Mouse (Mus musculus): ENCODE data around the gene Kif2c.
"Not testable (repeated sequence)": the region's sequence is repeated elsewhere in the genome, so short reads cannot be mapped to it uniquely, and the experiment has no call there.

The Kif2c gene

DNA sequence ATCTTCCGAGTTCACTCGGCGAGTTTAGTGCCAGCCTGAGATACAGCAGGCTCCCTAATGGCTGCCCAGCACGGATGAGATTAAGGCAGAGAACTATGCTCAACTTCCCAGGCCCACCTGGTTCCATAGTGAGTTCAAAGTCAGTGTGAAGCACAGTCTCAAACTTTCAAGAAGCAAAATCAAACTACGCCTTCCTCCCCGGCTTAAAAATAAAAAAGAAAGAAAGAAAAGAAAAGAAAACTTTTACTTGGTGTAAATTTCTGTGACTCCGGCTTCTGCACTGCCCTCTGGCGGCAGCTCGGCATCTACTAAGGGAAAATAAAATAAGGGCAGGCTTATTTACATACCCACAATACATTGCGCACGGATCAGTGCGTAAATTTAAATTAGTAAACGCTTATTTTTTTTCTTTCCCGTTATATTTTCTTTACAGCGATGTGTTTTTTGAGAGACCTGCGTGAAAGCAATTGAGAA is 7.0 kb upstream of the Kif2c start:
- DNase-seq (ENCODE audit: low spot score in 2 of 2): peak; percentile 78 to 83

DNA sequence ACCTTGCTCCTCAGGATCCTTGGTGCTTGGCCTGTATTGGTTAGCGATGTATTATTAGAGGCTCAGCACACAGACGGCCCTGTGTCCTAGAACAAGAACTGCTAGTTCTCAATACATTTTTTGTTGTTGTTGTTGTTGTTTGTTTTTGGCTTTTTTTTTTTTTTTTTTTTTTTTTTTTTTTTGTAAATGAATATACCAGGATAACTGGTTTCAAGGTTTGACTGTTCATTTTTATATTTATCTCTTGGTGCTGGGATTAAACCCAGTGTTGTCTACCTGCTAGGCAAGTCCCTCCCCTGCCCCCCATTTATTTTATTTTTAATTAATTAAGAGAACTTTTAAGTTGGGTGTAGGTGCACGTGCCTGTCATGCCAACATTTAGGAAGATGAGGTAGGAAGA is 6.5 kb upstream of the Kif2c start:
- no peak for DNase-seq (ENCODE audit: low spot score in 2 of 2)

GRCm38 (mm10) chr4:117182759-117183096 is 289 bp upstream of the Kif2c start:
- DNase-seq (ENCODE audit: low spot score in 2 of 2): not testable (repeated sequence)

DNA sequence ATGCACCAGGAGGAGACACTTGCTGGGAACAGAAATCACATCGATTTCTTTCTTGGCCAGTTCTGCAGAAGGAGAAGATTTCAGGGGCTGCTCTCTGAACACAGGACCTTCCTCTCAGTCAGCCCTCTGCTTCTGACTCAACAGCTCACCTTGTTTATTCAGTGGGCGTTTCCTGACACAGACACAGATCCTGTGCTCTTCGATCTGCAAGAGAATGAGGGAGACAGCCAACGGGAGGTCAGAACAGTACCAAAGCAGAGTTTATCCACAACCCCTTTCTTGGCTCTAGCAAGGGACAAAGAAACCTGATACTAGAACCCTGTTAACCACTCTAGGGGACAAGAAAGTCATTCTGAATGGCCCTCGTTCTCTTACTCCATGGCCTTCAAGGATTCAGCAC is 12.5 kb downstream of the Kif2c start:
- DNase-seq (ENCODE audit: low spot score in 2 of 2): no peak

DNA sequence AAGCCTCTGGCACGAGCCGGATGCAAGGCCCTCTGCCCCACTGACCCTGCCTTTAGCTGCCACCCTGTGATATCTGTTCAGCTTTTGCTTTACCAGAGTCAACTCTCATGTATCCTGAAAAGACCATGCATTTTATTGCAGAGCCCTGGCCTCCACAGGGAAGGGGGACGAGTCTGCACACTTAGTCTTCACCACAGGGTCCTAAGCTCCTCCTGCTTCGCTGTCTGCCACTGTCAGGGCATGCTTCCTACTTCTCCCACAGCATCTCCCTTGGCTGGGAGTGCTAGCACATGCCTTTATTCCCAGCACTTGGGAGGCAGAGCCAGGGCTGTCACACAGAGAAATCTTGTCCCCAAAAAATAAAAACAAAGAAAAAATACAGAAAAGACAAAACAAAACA is 21.3 kb downstream of the Kif2c start:
- no peak for DNase-seq (ENCODE audit: low spot score in 2 of 2)

DNA sequence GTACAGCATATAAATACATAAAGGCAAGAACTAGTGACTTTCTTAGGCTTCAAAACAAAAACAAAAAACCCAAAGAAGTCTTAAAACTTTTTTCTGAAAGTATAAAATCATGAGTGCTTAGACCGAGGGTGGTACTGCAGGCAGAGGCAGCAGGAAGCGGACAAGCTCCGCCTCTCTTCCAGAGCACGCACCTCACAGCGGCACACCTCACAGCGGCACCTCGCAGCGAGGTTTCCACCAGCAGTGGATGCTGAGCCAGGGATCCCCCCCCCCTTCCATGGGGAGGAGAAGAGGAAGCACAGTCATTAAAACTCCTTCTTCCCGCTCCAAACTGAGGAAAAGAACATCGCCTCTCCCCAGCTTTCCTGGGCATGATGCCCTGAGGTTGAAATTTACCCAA is 22.8 kb downstream of the Kif2c start:
- DNase-seq (ENCODE audit: low spot score in 2 of 2): no peak

GRCm38 (mm10) chr4:117156372-117156771 is 26.1 kb downstream of the Kif2c start:
- DNase-seq (ENCODE audit: low spot score in 2 of 2): no peak

DNA sequence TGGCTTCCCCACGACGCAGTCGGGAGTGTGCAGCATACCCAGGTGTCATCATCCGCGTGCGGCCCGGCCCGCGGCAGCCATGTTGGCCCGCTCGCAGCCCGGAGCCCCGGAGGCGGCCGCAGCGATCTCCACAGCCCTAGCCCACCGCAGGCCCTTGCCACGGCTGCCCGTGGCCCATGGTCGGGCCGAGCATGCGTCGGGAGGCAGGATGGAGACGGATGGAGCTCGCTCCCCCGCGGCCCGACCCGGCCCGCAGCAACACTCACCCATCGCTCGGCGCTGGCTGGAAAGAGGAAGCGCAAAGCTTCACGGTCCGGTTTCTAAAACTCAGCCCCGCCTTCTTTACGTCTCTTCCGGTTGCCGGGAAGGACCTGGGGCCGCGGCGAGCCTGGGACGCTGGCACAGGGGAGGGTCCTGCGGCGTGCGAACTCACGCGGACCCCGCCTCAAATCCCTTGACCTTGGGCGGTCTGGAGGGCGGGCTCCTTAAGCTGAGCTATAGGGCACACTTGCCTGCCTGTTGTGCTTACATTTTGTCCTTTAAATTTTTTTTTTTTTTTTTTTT is 26.6 kb downstream of the Kif2c start, which contains the start of gene Rps8:
TSS of gene Rps8 (minus strand) at position 452 of the 564 bp plus-strand sequence.
- DNase-seq (ENCODE audit: low spot score in 2 of 2): peak; percentile 83 to 85

DNA sequence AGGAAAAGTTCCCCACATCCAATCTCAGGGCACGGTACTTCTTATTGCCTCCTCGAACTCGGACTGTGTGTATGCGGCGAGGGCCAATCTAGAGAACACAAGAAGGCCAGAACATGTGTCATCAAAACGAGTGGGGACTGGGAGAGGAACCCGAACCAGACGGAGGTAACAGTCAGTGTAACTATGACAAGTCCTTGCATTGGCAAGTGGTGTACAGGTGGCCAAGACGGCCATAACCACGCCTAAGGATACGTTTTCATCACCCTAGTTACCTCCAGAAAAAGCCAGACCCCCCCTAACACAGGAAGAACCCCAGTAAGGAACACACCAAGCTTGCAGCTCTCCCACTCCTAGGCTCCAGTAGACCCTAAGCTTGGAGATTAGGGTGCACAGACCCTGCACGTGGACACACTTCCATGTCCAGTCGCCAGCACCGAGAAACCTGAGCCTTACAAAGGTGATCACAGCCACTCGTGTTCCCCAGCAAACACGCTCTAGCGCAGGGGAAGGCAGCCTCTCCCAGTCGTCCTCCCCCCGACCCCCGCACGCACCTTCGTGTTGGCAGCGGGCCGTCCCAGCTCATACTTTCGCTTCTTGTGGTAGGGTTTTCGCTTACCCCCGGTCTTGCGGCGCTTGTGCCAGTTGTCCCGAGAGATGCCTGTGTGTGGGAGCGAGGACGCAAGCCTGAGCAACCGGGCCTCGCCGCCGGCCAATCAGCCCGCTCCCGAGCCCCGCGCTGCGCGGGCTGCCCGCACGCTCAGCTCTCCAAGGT is 27.2 kb downstream of the Kif2c start:
- no peak for DNase-seq (ENCODE audit: low spot score in 2 of 2)

- DNase-seq (ENCODE audit: low spot score in 2 of 2): no peak
Observed at GRCm38 (mm10) chr4:117152714-117153113, 29.7 kb downstream of the Kif2c start.

- DNase-seq (ENCODE audit: low spot score in 2 of 2): no peak
Observed at GRCm38 (mm10) chr4:117151416-117151815, 31.0 kb downstream of the Kif2c start.

GRCm38 (mm10) chr4:117150212-117150733 is 32.2 kb downstream of the Kif2c start:
- DNase-seq (ENCODE audit: low spot score in 2 of 2): no peak

DNA sequence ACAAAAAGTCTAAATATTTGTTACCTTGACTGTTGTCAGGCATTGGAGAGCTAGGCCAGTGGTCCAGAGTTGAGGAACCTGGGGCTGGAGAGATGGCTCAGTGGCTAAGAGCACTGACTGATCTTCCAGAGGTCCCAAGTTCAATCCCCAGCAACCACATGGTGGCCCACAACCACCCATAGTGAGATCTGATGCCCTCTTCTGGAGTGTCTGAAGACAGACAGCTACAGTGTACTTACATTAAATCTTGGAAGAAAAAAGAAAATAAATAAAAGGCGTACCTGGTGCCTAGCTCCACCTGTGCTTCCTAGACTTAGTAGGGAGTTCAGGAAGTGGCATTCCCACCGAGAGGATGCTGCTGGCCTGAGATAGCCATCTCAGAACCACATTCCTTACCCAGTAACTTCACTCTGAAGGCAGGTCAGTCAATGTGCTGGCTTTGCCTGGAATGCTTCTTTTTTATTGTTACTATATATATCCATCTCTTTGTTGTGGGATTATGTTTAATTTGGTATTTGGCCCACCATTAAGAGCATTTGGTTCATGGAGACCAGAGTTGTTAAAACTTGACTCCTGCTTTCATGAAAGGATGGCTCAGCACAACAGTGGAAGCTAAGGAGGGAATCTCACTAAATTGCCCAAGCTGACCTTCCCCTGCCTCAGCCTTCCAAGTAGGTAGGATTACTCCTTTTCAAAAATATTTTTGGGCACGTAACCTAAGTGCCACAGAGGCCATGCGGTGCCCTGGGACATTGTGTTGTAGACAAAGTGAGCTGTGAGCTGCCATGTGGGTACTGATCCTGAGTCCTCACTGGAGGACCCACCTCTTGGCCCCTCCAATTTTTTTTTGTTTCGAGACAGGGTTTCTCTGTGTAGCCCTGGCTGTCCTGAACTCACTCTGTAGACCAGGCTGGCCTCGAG is 32.9 kb downstream of the Kif2c start:
- no peak for DNase-seq (ENCODE audit: low spot score in 2 of 2)

- no peak for DNase-seq (ENCODE audit: low spot score in 2 of 2)
Observed at GRCm38 (mm10) chr4:117148815-117149214, 33.6 kb downstream of the Kif2c start.

DNA sequence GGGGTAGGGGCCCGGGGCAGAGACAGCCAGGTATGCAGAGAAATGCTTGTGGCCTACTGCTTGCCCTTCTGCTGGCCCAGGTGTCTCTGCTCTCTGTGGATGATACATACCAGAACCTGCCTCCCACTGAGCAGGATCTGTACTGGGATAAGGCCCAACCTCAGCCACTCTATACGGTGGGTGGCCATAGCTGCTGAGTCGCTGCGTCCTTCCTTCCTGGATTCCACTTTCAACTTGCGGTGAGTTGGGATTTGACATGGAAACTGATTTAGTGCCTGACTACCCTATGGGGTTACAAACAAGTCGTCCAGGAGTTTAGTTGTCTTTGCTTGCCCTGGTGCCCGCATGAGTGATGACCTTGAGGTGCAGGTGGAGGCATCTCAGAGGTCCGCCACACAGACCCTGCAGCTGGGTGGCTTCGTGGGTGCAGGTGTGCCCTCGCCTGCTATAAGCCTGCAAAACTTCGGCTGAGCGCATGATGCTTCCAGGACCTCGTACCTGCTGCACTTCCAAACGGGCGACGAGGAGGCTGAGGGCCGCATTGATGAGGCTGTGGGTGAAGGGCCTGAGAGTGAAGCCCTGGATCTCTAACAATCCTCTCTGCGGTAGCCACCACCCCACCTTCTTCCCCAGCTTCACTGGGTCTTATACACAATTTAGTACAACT is 34.3 kb downstream of the Kif2c start:
- DNase-seq (ENCODE audit: low spot score in 2 of 2): no peak

GRCm38 (mm10) chr4:117146176-117146575 is 36.3 kb downstream of the Kif2c start:
- peak; percentile 80 to 85 for DNase-seq (ENCODE audit: low spot score in 2 of 2)

- no peak for DNase-seq (ENCODE audit: low spot score in 2 of 2)
Observed at GRCm38 (mm10) chr4:117145248-117145647, 37.2 kb downstream of the Kif2c start.

DNA sequence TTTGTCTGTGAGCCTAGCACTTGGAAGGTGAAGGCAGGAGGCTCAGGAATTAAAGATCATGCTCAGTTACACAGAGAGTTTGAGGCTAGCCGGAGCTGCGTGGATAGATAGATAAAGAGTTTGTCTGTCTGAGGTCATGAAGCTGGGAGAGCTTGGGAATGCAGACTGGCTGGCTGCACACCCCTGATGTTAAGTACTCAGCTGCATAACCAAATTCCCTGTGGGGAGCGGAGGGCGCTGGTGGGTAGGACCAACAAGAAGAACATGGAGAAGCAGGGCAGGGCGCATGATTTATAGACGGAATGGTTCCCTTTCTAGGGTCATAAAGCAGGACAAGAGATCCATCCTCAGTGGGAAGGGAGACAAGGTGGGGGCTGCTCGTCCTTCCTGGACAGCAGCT is 39.4 kb downstream of the Kif2c start:
- no peak for DNase-seq (ENCODE audit: low spot score in 2 of 2)

DNA sequence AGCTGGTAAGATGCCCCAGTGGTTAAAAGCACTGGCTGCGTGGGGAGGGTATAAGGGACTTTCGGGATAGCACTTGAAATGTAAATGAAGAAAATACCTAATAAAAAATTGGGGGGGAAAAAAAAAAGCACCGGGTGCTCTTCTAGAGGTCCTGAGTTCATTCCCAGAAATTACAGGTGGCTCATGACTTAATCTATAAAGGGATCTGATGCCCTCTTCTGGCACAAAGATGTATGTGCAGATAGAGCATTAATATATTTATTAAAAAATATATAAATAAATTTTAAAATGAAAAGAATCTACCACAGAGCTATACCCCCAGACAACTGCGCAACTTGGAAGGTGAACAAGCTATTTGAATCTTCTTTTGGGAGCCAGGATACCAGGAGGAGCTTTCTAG is 41.8 kb downstream of the Kif2c start:
- no peak for DNase-seq (ENCODE audit: low spot score in 2 of 2)

DNA sequence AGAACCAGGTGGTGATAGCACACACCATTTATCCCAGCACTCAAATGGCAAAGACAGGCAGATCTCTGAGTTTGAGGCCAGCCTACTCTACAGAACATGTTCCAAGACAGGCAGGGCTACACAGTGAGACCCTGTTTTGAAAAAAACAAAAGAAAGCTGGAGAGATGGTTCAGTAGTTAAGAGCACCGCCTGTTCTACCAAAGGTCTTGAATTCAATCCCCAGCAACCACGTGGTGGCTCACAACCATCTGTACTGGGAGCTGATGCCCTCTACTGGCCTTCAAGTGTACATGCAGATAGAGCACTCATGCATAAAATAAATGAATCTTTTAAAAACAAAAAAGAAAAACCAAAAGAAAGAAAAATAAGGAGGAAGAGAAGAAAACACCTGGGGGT is 43.2 kb downstream of the Kif2c start:
- DNase-seq (ENCODE audit: low spot score in 2 of 2): no peak

All from urinary bladder, postnatal 36 days (tissue).